Mouse (Mus musculus): ENCODE measurements around the gene Rpia. TPM values are rescaled to one million over a fixed set of nuclear protein-coding genes. Genes with fewer than 3 reads are reported as not detected.
A peak's percentile ranks its signal among the peaks of the same experiment; 100 is the strongest.

Rpia gene
- polyA plus RNA-seq, 1 experiment: 25.9 TPM

GRCm38 (mm10) chr6:70787524-70787923, 4.5 kb downstream of the Rpia start:
- Histone ChIP-seq H3K27me3 (replicated peaks) (no peaks in the 10 kb centered on the region), H3K9me3 (no peaks in the 10 kb centered on the region), H3K4me3 (replicated peaks) (no peak overlapping the region), H3K36me3 (replicated peaks; ENCODE audit: low read length) (peaks cover 61% of the 10 kb centered on the region), H3K4me1 (peaks cover 72% of the 10 kb centered on the region)
- TF ChIP-seq FLI1 (IDR thresholded peaks at IDR 0.05; ENCODE audit: low read length): no peak
- no peak for TF ChIP-seq GATA1 (IDR thresholded peaks at IDR 0.05; ENCODE audit: borderline replicate concordance, low read length)

- TF ChIP-seq GATA1 (IDR thresholded peaks at IDR 0.05; ENCODE audit: borderline replicate concordance, low read length) (no peak), FLI1 (IDR thresholded peaks at IDR 0.05; ENCODE audit: low read length) (no peak)
- H3K4me1 ChIP-seq: peaks cover 77% of the 10 kb centered on the region
- peaks cover 75% of the 10 kb centered on the region for H3K36me3 ChIP-seq (replicated peaks; ENCODE audit: low read length)
- no peaks in the 10 kb centered on the region for H3K9me3 ChIP-seq
- H3K4me3 ChIP-seq (replicated peaks): no peak overlapping the region
- H3K27me3 ChIP-seq (replicated peaks): no peaks in the 10 kb centered on the region
Observed at GRCm38 (mm10) chr6:70785852-70786251, 6.2 kb downstream of the Rpia start.

GRCm38 (mm10) chr6:70784811-70785210, 7.2 kb downstream of the Rpia start:
- Histone ChIP-seq H3K9me3 (no peaks in the 10 kb centered on the region), H3K4me1 (peaks cover 69% of the 10 kb centered on the region), H3K36me3 (replicated peaks; ENCODE audit: low read length) (peaks cover 82% of the 10 kb centered on the region), H3K4me3 (replicated peaks) (no peak overlapping the region), H3K27me3 (replicated peaks) (no peaks in the 10 kb centered on the region)
- TF ChIP-seq GATA1 (IDR thresholded peaks at IDR 0.05; ENCODE audit: borderline replicate concordance, low read length) (no peak), FLI1 (IDR thresholded peaks at IDR 0.05; ENCODE audit: low read length) (no peak)

- Histone ChIP-seq H3K27me3 (replicated peaks) (no peaks in the 10 kb centered on the region), H3K4me3 (replicated peaks) (no peak overlapping the region), H3K9me3 (no peaks in the 10 kb centered on the region), H3K4me1 (peaks cover 61% of the 10 kb centered on the region), H3K36me3 (replicated peaks; ENCODE audit: low read length) (peaks cover 82% of the 10 kb centered on the region)
- no peak for TF ChIP-seq FLI1 (IDR thresholded peaks at IDR 0.05; ENCODE audit: low read length)
- TF ChIP-seq GATA1 (IDR thresholded peaks at IDR 0.05; ENCODE audit: borderline replicate concordance, low read length): no peak
Observed at GRCm38 (mm10) chr6:70781336-70781735, 10.7 kb downstream of the Rpia start.

- H3K27me3 ChIP-seq (replicated peaks): no peaks in the 10 kb centered on the region
- H3K36me3 ChIP-seq (replicated peaks; ENCODE audit: low read length): peaks cover 85% of the 10 kb centered on the region
- TF ChIP-seq FLI1 (IDR thresholded peaks at IDR 0.05; ENCODE audit: low read length) (no peak), GATA1 (IDR thresholded peaks at IDR 0.05; ENCODE audit: borderline replicate concordance, low read length) (no peak)
- H3K9me3 ChIP-seq: no peaks in the 10 kb centered on the region
- H3K4me3 ChIP-seq (replicated peaks): peak overlapping the region; percentile 3
- H3K4me1 ChIP-seq: peaks cover 56% of the 10 kb centered on the region
Observed at GRCm38 (mm10) chr6:70774372-70774771, 17.7 kb downstream of the Rpia start.

- no peaks in the 10 kb centered on the region for H3K9me3 ChIP-seq
Observed at GRCm38 (mm10) chr6:70773769-70774168, 18.3 kb downstream of the Rpia start.

GRCm38 (mm10) chr6:70768769-70769168, 23.3 kb downstream of the Rpia start:
- Histone ChIP-seq H3K4me3 (replicated peaks) (no peak overlapping the region), H3K4me1 (peaks cover 36% of the 10 kb centered on the region), H3K36me3 (replicated peaks; ENCODE audit: low read length) (peaks cover 94% of the 10 kb centered on the region), H3K9me3 (no peaks in the 10 kb centered on the region), H3K27me3 (replicated peaks) (no peaks in the 10 kb centered on the region)
- TF ChIP-seq GATA1 (IDR thresholded peaks at IDR 0.05; ENCODE audit: borderline replicate concordance, low read length): no peak
- TF ChIP-seq FLI1 (IDR thresholded peaks at IDR 0.05; ENCODE audit: low read length): no peak

More at GRCm38 (mm10) chr6:70773769-70774168, 18.3 kb downstream of the Rpia start:
- peaks cover 91% of the 10 kb centered on the region for H3K36me3 ChIP-seq (replicated peaks; ENCODE audit: low read length)
- H3K4me1 ChIP-seq: peaks cover 56% of the 10 kb centered on the region
- H3K4me3 ChIP-seq (replicated peaks): peak overlapping the region; percentile 12
- TF ChIP-seq GATA1 (IDR thresholded peaks at IDR 0.05; ENCODE audit: borderline replicate concordance, low read length) (no peak), FLI1 (IDR thresholded peaks at IDR 0.05; ENCODE audit: low read length) (no peak)
- H3K27me3 ChIP-seq (replicated peaks): no peaks in the 10 kb centered on the region

- no peak for TF ChIP-seq FLI1 (IDR thresholded peaks at IDR 0.05; ENCODE audit: low read length)
- TF ChIP-seq GATA1 (IDR thresholded peaks at IDR 0.05; ENCODE audit: borderline replicate concordance, low read length): no peak
- Histone ChIP-seq H3K4me1 (peaks cover 45% of the 10 kb centered on the region), H3K36me3 (replicated peaks; ENCODE audit: low read length) (peaks cover 57% of the 10 kb centered on the region), H3K9me3 (no peaks in the 10 kb centered on the region), H3K4me3 (replicated peaks) (no peak overlapping the region), H3K27me3 (replicated peaks) (no peaks in the 10 kb centered on the region)
Observed at GRCm38 (mm10) chr6:70765076-70765475, 27.0 kb downstream of the Rpia start.

GRCm38 (mm10) chr6:70764551-70764950, 27.5 kb downstream of the Rpia start:
- no peak for TF ChIP-seq GATA1 (IDR thresholded peaks at IDR 0.05; ENCODE audit: borderline replicate concordance, low read length)
- no peak for TF ChIP-seq FLI1 (IDR thresholded peaks at IDR 0.05; ENCODE audit: low read length)
- Histone ChIP-seq H3K4me3 (replicated peaks) (no peak overlapping the region), H3K27me3 (replicated peaks) (no peaks in the 10 kb centered on the region), H3K9me3 (no peaks in the 10 kb centered on the region; the same call in 1 of the 2 replicates), H3K4me1 (peaks cover 40% of the 10 kb centered on the region), H3K36me3 (replicated peaks; ENCODE audit: low read length) (peaks cover 52% of the 10 kb centered on the region)

- Histone ChIP-seq H3K4me1 (peaks cover 35% of the 10 kb centered on the region), H3K9me3 (no peaks in the 10 kb centered on the region; the same call in 1 of the 2 replicates), H3K4me3 (replicated peaks) (no peak overlapping the region), H3K36me3 (replicated peaks; ENCODE audit: low read length) (peaks cover 45% of the 10 kb centered on the region), H3K27me3 (replicated peaks) (no peaks in the 10 kb centered on the region)
- TF ChIP-seq GATA1 (IDR thresholded peaks at IDR 0.05; ENCODE audit: borderline replicate concordance, low read length) (no peak), FLI1 (IDR thresholded peaks at IDR 0.05; ENCODE audit: low read length) (no peak)
Observed at GRCm38 (mm10) chr6:70763881-70764280, 28.2 kb downstream of the Rpia start.

GRCm38 (mm10) chr6:70762659-70763058, 29.4 kb downstream of the Rpia start:
- Histone ChIP-seq H3K9me3 (no peaks in the 10 kb centered on the region; the same call in 1 of the 2 replicates), H3K4me3 (replicated peaks) (no peak overlapping the region), H3K4me1 (peaks cover 26% of the 10 kb centered on the region), H3K36me3 (replicated peaks; ENCODE audit: low read length) (peaks cover 33% of the 10 kb centered on the region), H3K27me3 (replicated peaks) (no peaks in the 10 kb centered on the region)
- TF ChIP-seq FLI1 (IDR thresholded peaks at IDR 0.05; ENCODE audit: low read length) (no peak), GATA1 (IDR thresholded peaks at IDR 0.05; ENCODE audit: borderline replicate concordance, low read length) (no peak)

Measured in megakaryocyte, embryonic 14.5 days (primary cell).